ENCODE assay signal across 15 mouse cellular contexts in genomic region chr12:101851846-101852564, GRCm38 (mm10). TPM values are rescaled to one million over a fixed set of nuclear protein-coding genes. Genes with fewer than 3 reads are reported as not detected.
DNase-seq lines count a peak whose midpoint lies in the region; ATAC-seq and TF ChIP-seq lines count a peak whose summit lies in the region.
"Had no signal": no experiment of that assay in that cellular context is flagged by ENCODE, and none has a peak within 500 bp of the region (broad histone marks: within the 10 kb centered on the region; RNA-seq: fewer than 3 reads in every experiment).

No protein-coding gene starts in this region.

- H3K27me3 ChIP-seq in embryonic facial prominence, embryonic 15.5 days = no peaks in the 10 kb centered on the region
- no peaks in the 10 kb centered on the region for H3K27me3 ChIP-seq in embryonic facial prominence, embryonic 10.5 days (replicated peaks; ENCODE audit: low read depth, poor library complexity, severe bottlenecking)
- H3K27me3 ChIP-seq in kidney, embryonic 14.5 days (ENCODE audit: control insufficient read depth, insufficient read depth, low read length) = no peaks in the 10 kb centered on the region
- no peaks in the 10 kb centered on the region for H3K27me3 ChIP-seq in cerebellum, adult 2 months (ENCODE audit: control insufficient read depth, insufficient read depth, low read length)
- H3K27me3 ChIP-seq: forebrain, embryonic 12.5 days; hindbrain, embryonic 13.5 days; liver, embryonic 15.5 days; megakaryocyte, embryonic 14.5 days had no signal

- no peak for TF ChIP-seq POLR2A in cerebellum, adult 2 months (IDR thresholded peaks at IDR 0.05; ENCODE audit: borderline replicate concordance, insufficient read depth, low read length)

- WGBS in embryonic facial prominence, embryonic 15.5 days = 82% methylated on average over 7 of the region's 7 CpGs
- 95% methylated on average over 7 of the region's 7 CpGs for WGBS in embryonic facial prominence, embryonic 10.5 days
- WGBS in kidney, embryonic 14.5 days = 64% methylated on average over 7 of the region's 7 CpGs
- WGBS in cerebellum, adult 2 months = 97% methylated on average over 7 of the region's 7 CpGs

- DNase-seq in embryonic facial prominence, embryonic 10.5 days (ENCODE audit: low spot score) = no peak
- DNase-seq in kidney, adult 8-10 months = no peak
- peak; percentile 15 for DNase-seq in 3134 (ENCODE audit: extremely low read depth, insufficient read length, low spot score)
- DNase-seq in fibroblast of lung, adult 2 months (ENCODE audit: low read depth) = peak; percentile 86
- no peak for DNase-seq in cerebellum, adult 2 months
- DNase-seq in retina, postnatal 1 day = no peak
- DNase-seq: cerebellum, adult 11-12 months; gastrocnemius, postnatal 36 days; thymus, postnatal 14 days had no signal

- no peak for TF ChIP-seq CTCF in cerebellum, adult 2 months (IDR thresholded peaks at IDR 0.05; ENCODE audit: borderline replicate concordance, insufficient read depth, low read depth, low read length)

- H3K4me1 ChIP-seq in embryonic facial prominence, embryonic 15.5 days = no peaks in the 10 kb centered on the region
- no peaks in the 10 kb centered on the region for H3K4me1 ChIP-seq in embryonic facial prominence, embryonic 10.5 days
- no peaks in the 10 kb centered on the region for H3K4me1 ChIP-seq in kidney, embryonic 14.5 days (ENCODE audit: control insufficient read depth, insufficient read depth, low read length)
- H3K4me1 ChIP-seq in cerebellum, adult 2 months (ENCODE audit: control insufficient read depth, insufficient read depth, low read length) = peaks cover 2% of the 10 kb centered on the region; the same call in 1 of the 2 replicates
- H3K4me1 ChIP-seq: forebrain, embryonic 12.5 days; hindbrain, embryonic 13.5 days; liver, embryonic 15.5 days had no signal

- H3K4me3 ChIP-seq in embryonic facial prominence, embryonic 15.5 days (replicated peaks) = no peak overlapping the region
- H3K4me3 ChIP-seq in embryonic facial prominence, embryonic 10.5 days = no peak overlapping the region
- H3K4me3 ChIP-seq in kidney, embryonic 14.5 days (ENCODE audit: low read length) = no peak overlapping the region
- H3K4me3 ChIP-seq in cerebellum, adult 2 months (replicated peaks; ENCODE audit: insufficient read depth, low read depth, low read length) = no peak overlapping the region
- H3K4me3 ChIP-seq: forebrain, embryonic 12.5 days; hindbrain, embryonic 13.5 days; liver, embryonic 15.5 days; megakaryocyte, embryonic 14.5 days had no signal

- H3K4me2 ChIP-seq in embryonic facial prominence, embryonic 15.5 days (replicated peaks) = no peak overlapping the region
- H3K4me2 ChIP-seq in kidney, embryonic 14.5 days (replicated peaks; ENCODE audit: low read depth, low read length) = no peak overlapping the region
- H3K4me2 ChIP-seq: forebrain, embryonic 12.5 days; hindbrain, embryonic 13.5 days; liver, embryonic 15.5 days had no signal

- H3K27ac ChIP-seq in embryonic facial prominence, embryonic 15.5 days (replicated peaks) = 0 out of 2 replicates have a peak overlapping the region, but pooled peaks have one; percentile 7
- H3K27ac ChIP-seq in embryonic facial prominence, embryonic 10.5 days (replicated peaks) = no peak overlapping the region
- no peak overlapping the region; the same call in 1 of the 2 replicates for H3K27ac ChIP-seq in kidney, embryonic 14.5 days (ENCODE audit: low read depth, low read length)
- H3K27ac ChIP-seq in cerebellum, adult 2 months (ENCODE audit: insufficient read depth, low read length) = no peak overlapping the region
- H3K27ac ChIP-seq: forebrain, embryonic 12.5 days; hindbrain, embryonic 13.5 days; liver, embryonic 15.5 days had no signal

- no peak overlapping the region for H3K9ac ChIP-seq in embryonic facial prominence, embryonic 15.5 days
- H3K9ac ChIP-seq in kidney, embryonic 14.5 days (ENCODE audit: low read depth, low read length) = no peak overlapping the region
- H3K9ac ChIP-seq: forebrain, embryonic 12.5 days; hindbrain, embryonic 13.5 days; liver, embryonic 15.5 days had no signal

- ATAC-seq in embryonic facial prominence, embryonic 15.5 days (ENCODE audit: insufficient number of reproducible peaks, low FRiP score, low TSS enrichment, low read depth) = no peak; the same call in 1 of the 2 replicates
- ATAC-seq in kidney, embryonic 14.5 days (ENCODE audit: low FRiP score, low TSS enrichment) = peak; percentile 71; the same call in 1 of the 2 replicates

- H3K36me3 ChIP-seq in embryonic facial prominence, embryonic 15.5 days = peaks cover 12% of the 10 kb centered on the region; the same call in 1 of the 2 replicates
- peaks cover 9% of the 10 kb centered on the region for H3K36me3 ChIP-seq in embryonic facial prominence, embryonic 10.5 days (replicated peaks)
- no peaks in the 10 kb centered on the region for H3K36me3 ChIP-seq in kidney, embryonic 14.5 days (ENCODE audit: control insufficient read depth, insufficient read depth, low read length)

- no peaks in the 10 kb centered on the region for H3K9me3 ChIP-seq in embryonic facial prominence, embryonic 15.5 days (replicated peaks)
- H3K9me3 ChIP-seq in embryonic facial prominence, embryonic 10.5 days = no peaks in the 10 kb centered on the region
- H3K9me3 ChIP-seq in kidney, embryonic 14.5 days (ENCODE audit: control insufficient read depth, low read length) = no peaks in the 10 kb centered on the region
- H3K9me3 ChIP-seq: forebrain, embryonic 12.5 days; hindbrain, embryonic 13.5 days; liver, embryonic 15.5 days; megakaryocyte, embryonic 14.5 days had no signal

RNA-seq across cellular contexts. Expression of gene Fbln5, which starts 33.1 kb away (rescaled TPM):
- 149 and 160 TPM in 2 replicates for polyA plus RNA-seq in embryonic facial prominence, embryonic 15.5 days (2015; fragmentation: Nextera tagmentation; extraction: Ambion mirVana)
- polyA plus RNA-seq in embryonic facial prominence, embryonic 10.5 days (2016; fragmentation: Nextera tagmentation; extraction: Ambion mirVana) = 13.1 and 19.3 TPM in 2 replicates
- 36.2 and 51.3 TPM in 2 replicates for polyA plus RNA-seq in kidney, embryonic 14.5 days (2014; fragmentation: Nextera tagmentation; extraction: Ambion mirVana)
- 8.2 and 8.9 TPM in 2 replicates for polyA plus RNA-seq in cerebellum, adult 2 months (2012; rRNA removed)

Comparison
In these comparisons a context has a peak if more than half of its experiments do, and no peak if none do; other contexts are left out.
1. DNase-seq: peak in 3134 (single experiment) and fibroblast of lung, adult 2 months (single experiment); none in embryonic facial prominence, embryonic 10.5 days (single experiment), kidney, adult 8-10 months (0 of 2), cerebellum, adult 2 months (0 of 2) and retina, postnatal 1 day (single experiment).